Mouse (Mus musculus): ENCODE measurements around the gene Slc35b1. TPM values are rescaled to one million over a fixed set of nuclear protein-coding genes. Genes with fewer than 3 reads are reported as not detected.

The Slc35b1 gene
- polyA plus RNA-seq, 1 experiment: 78.3 TPM

- no peak for DNase-seq (ENCODE audit: extremely low spot score in 1 of 2, low spot score in 1 of 2)
Observed at GRCm38 (mm10) chr11:95417341-95417740, 32.8 kb downstream of the Slc35b1 start.

- no peak for DNase-seq (ENCODE audit: extremely low spot score in 1 of 2, low spot score in 1 of 2)
Observed at GRCm38 (mm10) chr11:95420880-95421435, 36.5 kb downstream of the Slc35b1 start.

GRCm38 (mm10) chr11:95423505-95423904 lies 39.0 kb downstream of the Slc35b1 start:
- no peak for DNase-seq (ENCODE audit: extremely low spot score in 1 of 2, low spot score in 1 of 2)

GRCm38 (mm10) chr11:95431344-95431743 lies 46.9 kb downstream of the Slc35b1 start:
- no peak for DNase-seq (ENCODE audit: extremely low spot score in 1 of 2, low spot score in 1 of 2)

- no peak for DNase-seq (ENCODE audit: extremely low spot score in 1 of 2, low spot score in 1 of 2)
Observed at GRCm38 (mm10) chr11:95432194-95432593, 47.7 kb downstream of the Slc35b1 start.

Other genes with a start within 250 kb of the Slc35b1 start
- 0.08 TPM in 1 of 2 replicates, not detected in the other for gene Dlx4, start 238.4 kb upstream of the Slc35b1 start, polyA plus RNA-seq (2012; rRNA removed)
- 0.12 TPM in 1 of 2 replicates, not detected in the other for gene Tac4, start 123.2 kb upstream of the Slc35b1 start, polyA plus RNA-seq (2012; rRNA removed)
- 55.2 and 55.4 TPM in 2 replicates for gene Kat7, start 74.4 kb upstream of the Slc35b1 start, polyA plus RNA-seq (2012; rRNA removed)
- gene Fam117a, start 47.7 kb upstream of the Slc35b1 start, polyA plus RNA-seq (2012; rRNA removed): 11.4 and 12.5 TPM in 2 replicates
- gene Spop, start 29.4 kb downstream of the Slc35b1 start, polyA plus RNA-seq (2012; rRNA removed): 124 and 144 TPM in 2 replicates
- gene Nxph3, start 129.9 kb downstream of the Slc35b1 start, polyA plus RNA-seq (2012; rRNA removed): 12.5 and 15.2 TPM in 2 replicates
- gene Ngfr, start 203.0 kb downstream of the Slc35b1 start, polyA plus RNA-seq (2012; rRNA removed): 2.0 and 2.2 TPM in 2 replicates

All from frontal cortex, adult 2 months (tissue).